Mouse (Mus musculus): ENCODE measurements at regions not wholly inside any gene's neighbourhood (a gene's known extent, or its start where the extent isn't known, plus 50 kb on each side); places are given as distances from the start of the nearest gene placed in this dataset.
A peak's percentile ranks its signal among the peaks of the same experiment; 100 is the strongest.

DNA sequence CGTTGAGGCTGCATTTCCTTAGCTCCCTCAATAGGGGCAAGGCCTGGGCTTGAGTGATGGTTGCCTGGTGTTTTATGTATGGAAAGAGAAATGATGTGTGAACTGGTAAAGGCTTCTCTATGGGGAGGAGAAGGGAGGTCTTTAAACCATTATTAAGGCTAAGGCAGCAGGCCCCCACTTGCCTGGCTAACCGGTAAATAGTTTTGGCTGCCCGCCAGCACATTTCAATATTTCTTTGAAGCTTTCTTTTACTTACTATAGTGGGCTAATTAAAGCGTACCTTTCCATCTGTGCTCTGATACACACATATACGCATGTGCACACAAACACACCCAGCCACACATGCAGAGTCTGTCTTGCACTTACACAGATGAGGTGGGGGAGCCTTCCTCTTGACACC lies 123.9 kb upstream of the Slc35b3 start:
- DNase-seq, result no peak

DNA sequence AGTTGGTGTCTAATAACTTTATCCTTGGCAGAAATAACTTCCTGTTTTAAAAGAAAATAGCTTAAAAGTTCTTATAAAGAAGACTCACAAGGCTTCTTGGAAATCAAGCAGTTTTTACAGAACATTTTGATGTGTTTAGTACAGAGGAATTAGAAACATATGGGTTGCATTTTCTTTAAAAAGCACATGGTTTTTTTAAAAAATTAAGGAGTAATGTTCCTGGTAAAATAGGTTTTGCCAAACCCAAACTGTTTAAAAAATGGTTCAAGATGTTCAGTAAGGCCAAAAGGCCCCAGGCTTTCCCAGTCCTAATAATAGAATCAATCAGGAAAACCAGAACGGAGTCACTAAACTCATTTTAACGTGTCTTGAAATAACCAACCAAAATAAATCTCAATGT lies 113.5 kb upstream of the Slc35b3 start:
- no peak for DNase-seq

DNA sequence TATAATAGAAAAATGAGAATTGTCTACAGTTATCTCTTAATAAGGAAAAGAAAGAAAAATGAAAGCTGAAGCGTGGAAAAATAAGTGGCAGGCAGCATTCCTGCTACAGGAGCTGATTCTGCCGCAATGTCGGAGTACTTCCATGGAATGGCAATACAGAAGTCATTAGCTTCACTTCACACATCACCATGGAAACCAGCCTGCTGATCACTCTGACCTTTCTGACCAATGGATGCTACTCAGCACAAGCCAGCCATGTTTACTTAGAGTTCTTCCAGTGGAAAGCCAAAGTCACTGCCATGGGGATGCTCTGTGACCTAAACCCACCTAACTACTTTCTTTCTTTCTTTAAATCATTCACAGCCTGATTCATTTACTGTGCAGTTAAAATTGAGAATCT lies 71.6 kb upstream of the Slc35b3 start:
- no peak for DNase-seq

DNA sequence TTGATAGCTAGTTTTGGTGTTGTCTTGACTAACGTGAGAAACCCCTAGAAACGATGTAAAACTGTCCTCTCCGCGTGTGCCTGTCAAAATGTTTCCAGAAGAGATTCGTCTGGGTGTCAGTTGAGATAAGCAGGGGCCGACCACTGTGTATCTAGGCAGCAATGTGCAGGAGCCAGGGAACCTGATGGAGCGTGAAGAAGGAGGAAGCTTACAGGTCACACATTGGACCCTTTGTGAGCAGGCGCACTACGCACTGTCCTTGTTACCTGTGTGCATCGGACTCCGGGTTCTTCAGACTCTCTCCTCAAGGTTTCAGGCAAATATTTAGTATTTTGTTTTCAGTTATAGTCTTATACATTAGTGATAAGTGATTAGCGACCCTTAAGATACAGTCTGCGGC lies 59.5 kb upstream of the Slc35b3 start:
- DNase-seq, result no peak

DNA sequence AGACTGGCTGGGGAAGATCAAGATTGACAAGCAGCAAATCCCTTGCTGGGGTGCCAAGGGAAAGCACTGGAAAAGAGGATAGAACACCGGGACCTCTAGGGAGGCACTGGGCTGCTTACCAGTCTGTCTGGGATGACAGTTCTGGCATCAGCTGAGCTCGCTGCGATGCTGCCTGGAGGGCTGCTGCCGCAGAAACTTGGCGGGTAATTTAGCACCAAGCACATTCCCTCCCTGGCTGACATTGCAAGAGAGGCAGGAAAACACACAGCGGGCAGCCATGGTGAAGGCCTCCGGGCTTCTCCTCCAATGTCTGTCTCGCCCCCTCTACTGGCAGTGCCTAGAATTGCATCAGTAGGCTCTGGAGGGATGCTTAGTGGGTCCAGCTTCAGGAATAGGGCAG lies 51.0 kb upstream of the Slc35b3 start:
- DNase-seq, result peak; percentile 75
